Mouse (Mus musculus): Measurements from ENCODE around the gene Kiss1r.
A peak's percentile ranks its signal among the peaks of the same experiment; 100 is the strongest.

GRCm38 (mm10) chr10:79926491-79927323, 9.9 kb downstream of the Kiss1r start, which contains the start of gene Arid3a:
- TF ChIP-seq CTCF (IDR thresholded peaks at IDR 0.05; ENCODE audit: low read depth, low read length) (no peak), EP300 (IDR thresholded peaks at IDR 0.05; ENCODE audit: insufficient read depth, low read depth, low read length) (peak; percentile 53; the same call in 1 of the 2 replicates), POLR2A (IDR thresholded peaks at IDR 0.05; ENCODE audit: insufficient read depth, low read length) (no peak)
